Mouse (Mus musculus) cortical plate, adult 2 months (tissue): Measurements from ENCODE around the gene Cep126.

Experiments
- CTCF ChIP-seq: fragments of 200-500 bp; IDR thresholded peaks from 2 replicates; pipeline ENCODE4 v1.5.1; 2011; ENCODE audit warnings: mild to moderate bottlenecking, control low read depth, low read length; ENCODE audit not compliant: insufficient read depth; ENCODE audit errors: extremely low read depth
- POLR2A ChIP-seq: fragments of 200-500 bp; IDR thresholded peaks from 2 replicates; pipeline ENCODE4 v1.6.1; 2011; ENCODE audit warnings: mild to moderate bottlenecking, low read length, control low read depth; ENCODE audit not compliant: insufficient read depth; ENCODE audit errors: extremely low read depth

DNA sequence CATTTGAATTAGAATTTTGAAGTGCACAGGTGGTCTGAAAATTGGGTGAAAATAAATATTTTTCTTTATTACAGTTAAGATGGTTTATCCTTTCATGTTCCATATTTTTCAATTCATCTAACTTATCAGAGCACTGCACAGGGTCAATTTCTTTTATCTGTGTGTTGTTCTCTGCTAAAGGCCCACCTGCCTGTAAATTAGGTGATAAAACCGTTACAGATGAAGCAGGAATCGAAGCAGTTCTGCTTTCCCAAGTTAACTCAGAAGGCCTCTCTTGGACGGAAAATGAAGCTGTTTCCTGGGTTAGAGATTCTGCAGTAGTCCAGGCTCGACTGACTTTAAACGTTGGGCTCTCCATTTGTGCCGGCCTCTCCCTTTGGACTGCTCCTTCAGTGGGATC is 33.1 kb downstream of the Cep126 start:
- TF ChIP-seq POLR2A (no peak), CTCF (no peak)
